ENCODE assay signal across 9 mouse cellular contexts in genomic region chr16:92606491-92606965, GRCm38 (mm10).
DNase-seq lines count a peak whose midpoint lies in the region; ATAC-seq lines count a peak whose summit lies in the region.
"Had no signal": no experiment of that assay in that cellular context is flagged by ENCODE, and none has a peak within 500 bp of the region (broad histone marks: within the 10 kb centered on the region; RNA-seq: fewer than 3 reads in every experiment).

No protein-coding gene starts in this region.

- no peaks in the 10 kb centered on the region for H3K9me3 ChIP-seq in kidney, embryonic 16.5 days (ENCODE audit: low read length)
- no peaks in the 10 kb centered on the region for H3K9me3 ChIP-seq in forebrain, embryonic 13.5 days (replicated peaks)
- H3K9me3 ChIP-seq in limb, embryonic 10.5 days (replicated peaks), result no peaks in the 10 kb centered on the region
- no peaks in the 10 kb centered on the region for H3K9me3 ChIP-seq in neural tube, embryonic 14.5 days (ENCODE audit: control insufficient read depth, low read length)

- no peak overlapping the region for H3K9ac ChIP-seq in kidney, embryonic 16.5 days (replicated peaks; ENCODE audit: low read length)
- H3K9ac ChIP-seq in forebrain, embryonic 13.5 days, result no peak overlapping the region
- no peak overlapping the region for H3K9ac ChIP-seq in neural tube, embryonic 14.5 days (replicated peaks; ENCODE audit: low read depth, low read length)

- 84% methylated on average over 7 of the region's 7 CpGs for WGBS in kidney, embryonic 16.5 days
- WGBS in forebrain, embryonic 13.5 days, result 84% methylated on average over 7 of the region's 7 CpGs
- 82% methylated on average over 7 of the region's 7 CpGs for WGBS in limb, embryonic 10.5 days
- WGBS in neural tube, embryonic 14.5 days, result 86% methylated on average over 7 of the region's 7 CpGs

- DNase-seq in kidney, postnatal 4 days, result no peak
- DNase-seq in limb, embryonic 10.5 days (ENCODE audit: low spot score), result no peak
- no peak for DNase-seq in left cerebral cortex, adult 18-20 months (ENCODE audit: low spot score in 2 of 2)
- no peak for DNase-seq in frontal cortex, postnatal 25 days (ENCODE audit: low spot score in 2 of 2)
- DNase-seq: lung, adult 2 months had no signal

- no peak overlapping the region for H3K4me2 ChIP-seq in kidney, embryonic 16.5 days (replicated peaks; ENCODE audit: low read depth, low read length)
- H3K4me2 ChIP-seq in forebrain, embryonic 13.5 days, result no peak overlapping the region
- no peak overlapping the region for H3K4me2 ChIP-seq in neural tube, embryonic 14.5 days (ENCODE audit: low read depth, low read length)

- no peak overlapping the region for H3K27ac ChIP-seq in kidney, embryonic 16.5 days (ENCODE audit: low read length)
- no peak overlapping the region for H3K27ac ChIP-seq in forebrain, embryonic 13.5 days
- H3K27ac ChIP-seq in limb, embryonic 10.5 days, result peak overlapping the region; percentile 77
- no peak overlapping the region for H3K27ac ChIP-seq in neural tube, embryonic 14.5 days (ENCODE audit: low read depth, low read length)

- H3K27me3 ChIP-seq in kidney, embryonic 16.5 days (ENCODE audit: insufficient read depth, low read length), result peaks cover 9% of the 10 kb centered on the region; the same call in 1 of the 2 replicates
- H3K27me3 ChIP-seq in forebrain, embryonic 13.5 days, result peaks cover 81% of the 10 kb centered on the region
- peaks cover 48% of the 10 kb centered on the region for H3K27me3 ChIP-seq in limb, embryonic 10.5 days (ENCODE audit: low read depth, poor library complexity, severe bottlenecking)
- no peaks in the 10 kb centered on the region; the same call in 1 of the 2 replicates for H3K27me3 ChIP-seq in neural tube, embryonic 14.5 days (ENCODE audit: control insufficient read depth, insufficient read depth, low read length)

- H3K4me3 ChIP-seq in kidney, embryonic 16.5 days (ENCODE audit: low read length), result no peak overlapping the region
- H3K4me3 ChIP-seq in forebrain, embryonic 13.5 days, result no peak overlapping the region
- H3K4me3 ChIP-seq in limb, embryonic 10.5 days, result no peak overlapping the region
- no peak overlapping the region for H3K4me3 ChIP-seq in neural tube, embryonic 14.5 days (ENCODE audit: low read depth, low read length)

- H3K4me1 ChIP-seq in kidney, embryonic 16.5 days (ENCODE audit: insufficient read depth, low read length), result peaks cover 23% of the 10 kb centered on the region
- peaks cover 46% of the 10 kb centered on the region for H3K4me1 ChIP-seq in forebrain, embryonic 13.5 days
- peaks cover 47% of the 10 kb centered on the region for H3K4me1 ChIP-seq in limb, embryonic 10.5 days
- no peaks in the 10 kb centered on the region for H3K4me1 ChIP-seq in neural tube, embryonic 14.5 days (ENCODE audit: control insufficient read depth, insufficient read depth, low read length)

- no peaks in the 10 kb centered on the region for H3K36me3 ChIP-seq in kidney, embryonic 16.5 days (ENCODE audit: insufficient read depth, low read length)
- no peaks in the 10 kb centered on the region for H3K36me3 ChIP-seq in forebrain, embryonic 13.5 days (ENCODE audit: poor library complexity, severe bottlenecking)
- H3K36me3 ChIP-seq in limb, embryonic 10.5 days, result no peaks in the 10 kb centered on the region
- no peaks in the 10 kb centered on the region for H3K36me3 ChIP-seq in neural tube, embryonic 14.5 days (ENCODE audit: control insufficient read depth, insufficient read depth, low read length)

- peak; percentile 44; the same call in 1 of the 2 replicates for ATAC-seq in kidney, embryonic 16.5 days (ENCODE audit: low FRiP score, low TSS enrichment)
- ATAC-seq in forebrain, embryonic 13.5 days, result peak; percentile 17; the same call in 1 of the 2 replicates
- ATAC-seq in neural tube, embryonic 14.5 days (ENCODE audit: low read depth), result peak; percentile 28; the same call in 1 of the 2 replicates
- ATAC-seq: inflammation-experienced regulatory T-cells, adult 6 months had no signal
